Mouse (Mus musculus): Measurements from ENCODE around the gene Spdye4a. TPM values are rescaled to one million over a fixed set of nuclear protein-coding genes. Genes with fewer than 3 reads are reported as not detected.

Gene Spdye4a
- total and polyA plus RNA-seq, 3 experiments: 0.14 TPM; not detected in 2

DNA sequence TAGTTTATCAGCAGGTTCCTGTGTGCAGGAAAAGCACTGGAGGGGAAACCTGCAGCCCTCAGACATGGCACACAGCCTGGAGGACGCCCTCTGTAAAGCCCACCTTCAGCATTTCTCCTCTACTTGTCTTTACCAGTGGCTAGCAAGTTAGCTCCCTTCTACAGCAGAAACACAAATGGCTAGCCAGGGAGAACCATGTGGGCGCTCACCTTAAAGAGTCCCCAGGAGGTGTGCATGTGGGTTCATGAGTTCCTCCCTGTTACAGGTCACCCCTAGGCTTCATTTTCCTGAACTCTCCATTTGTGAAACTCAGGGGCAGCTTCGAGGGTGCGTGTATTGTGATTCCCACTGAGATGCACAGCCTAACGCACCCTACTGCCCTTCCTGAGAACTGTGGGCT is 29.1 kb upstream of the Spdye4a start:
- Histone ChIP-seq H3K79me2 (replicated peaks; ENCODE audit: control insufficient read depth, insufficient read depth, low read length) (no peaks in the 10 kb centered on the region), H3K27me3 (ENCODE audit: control insufficient read depth, insufficient read depth, low read length) (peaks cover 10% of the 10 kb centered on the region), H3K9ac (ENCODE audit: low read depth, low read length) (no peak overlapping the region), H3K4me3 (no peak overlapping the region), H3K27ac (no peak overlapping the region), H3K4me1 (ENCODE audit: control insufficient read depth, insufficient read depth, low read length) (no peaks in the 10 kb centered on the region), H3K36me3 (ENCODE audit: control insufficient read depth, insufficient read depth, low read length) (no peaks in the 10 kb centered on the region)
- intact Hi-C loops (cut with DNase I): no loop called here
- WGBS: 93% methylated on average over 5 of the region's 5 CpGs
- DNase-seq: no peak
- TF ChIP-seq POLR2A (IDR thresholded peaks at IDR 0.05; ENCODE audit: insufficient read depth, low read depth, low read length) (no peak), EP300 (IDR thresholded peaks at IDR 0.05; ENCODE audit: insufficient read depth, low read depth, low read length) (no peak), CTCF (IDR thresholded peaks at IDR 0.05) (no peak)

DNA sequence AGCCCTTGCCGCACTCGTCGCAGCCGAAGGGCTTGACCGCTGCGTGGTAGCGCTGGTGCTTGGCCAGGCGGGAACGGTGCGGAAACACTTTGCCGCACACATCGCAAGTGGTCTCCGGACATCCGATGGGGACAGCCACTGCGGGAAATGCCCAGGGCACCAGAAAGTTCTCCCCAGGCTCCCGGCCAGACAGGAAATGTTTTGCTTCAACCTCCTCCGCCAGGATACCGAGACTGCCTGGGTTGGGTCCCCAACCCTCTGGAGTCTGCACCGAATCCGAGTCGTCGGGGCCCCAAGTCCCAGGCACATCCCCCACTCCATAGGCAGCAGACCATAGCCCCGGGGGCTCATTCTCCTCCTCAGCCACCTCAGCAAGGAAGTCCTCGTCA is 28.4 kb upstream of the Spdye4a start:
- Histone ChIP-seq H3K9ac (ENCODE audit: low read depth, low read length) (no peak overlapping the region), H3K36me3 (ENCODE audit: control insufficient read depth, insufficient read depth, low read length) (no peaks in the 10 kb centered on the region), H3K4me1 (ENCODE audit: control insufficient read depth, insufficient read depth, low read length) (no peaks in the 10 kb centered on the region), H3K27ac (no peak overlapping the region), H3K79me2 (replicated peaks; ENCODE audit: control insufficient read depth, insufficient read depth, low read length) (no peaks in the 10 kb centered on the region), H3K4me3 (no peak overlapping the region), H3K27me3 (ENCODE audit: control insufficient read depth, insufficient read depth, low read length) (peaks cover 10% of the 10 kb centered on the region)
- 60% methylated on average over 24 of the region's 24 CpGs for WGBS
- TF ChIP-seq EP300 (IDR thresholded peaks at IDR 0.05; ENCODE audit: insufficient read depth, low read depth, low read length) (no peak), CTCF (IDR thresholded peaks at IDR 0.05) (no peak), POLR2A (IDR thresholded peaks at IDR 0.05; ENCODE audit: insufficient read depth, low read depth, low read length) (no peak)
- DNase-seq: no peak
- intact Hi-C loops (cut with DNase I): no loop called here

DNA sequence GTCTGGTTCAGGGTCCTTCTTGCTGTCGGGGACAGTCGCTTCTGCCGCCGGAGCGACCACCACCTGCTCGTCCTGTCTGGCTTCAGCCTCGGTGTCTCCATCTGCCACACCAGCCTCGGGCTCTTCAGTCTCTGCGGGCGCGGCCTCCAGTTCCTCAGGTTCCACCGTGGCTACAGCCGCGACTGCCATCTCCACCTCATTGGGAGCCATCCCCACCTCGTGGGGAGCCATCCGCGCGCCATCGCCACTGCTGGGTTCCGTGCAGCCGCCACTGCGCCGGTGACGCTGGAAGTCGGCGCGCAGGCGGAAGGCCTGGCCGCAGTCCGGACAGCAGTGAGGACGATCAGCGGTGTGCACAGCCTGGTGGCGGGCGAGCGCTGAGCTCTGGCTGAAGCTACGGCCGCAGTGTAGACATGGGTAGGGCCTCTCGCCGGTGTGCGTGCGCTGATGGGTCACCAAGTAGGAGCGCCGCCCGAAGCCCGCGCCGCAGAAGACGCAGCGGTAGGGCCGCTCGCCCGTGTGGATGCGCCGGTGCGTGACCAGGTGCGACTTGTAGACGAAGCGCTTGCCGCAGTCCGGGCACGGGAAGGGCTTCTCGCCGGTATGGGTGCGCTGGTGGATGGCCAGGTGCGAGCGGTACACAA is 27.9 kb upstream of the Spdye4a start:
- TF ChIP-seq CTCF (IDR thresholded peaks at IDR 0.05): no peak
- TF ChIP-seq POLR2A (IDR thresholded peaks at IDR 0.05; ENCODE audit: insufficient read depth, low read depth, low read length): no peak
- TF ChIP-seq EP300 (IDR thresholded peaks at IDR 0.05; ENCODE audit: insufficient read depth, low read depth, low read length): no peak
- no peak overlapping the region for H3K27ac ChIP-seq
- no peak overlapping the region for H3K9ac ChIP-seq (ENCODE audit: low read depth, low read length)
- H3K36me3 ChIP-seq (ENCODE audit: control insufficient read depth, insufficient read depth, low read length): no peaks in the 10 kb centered on the region
- no peaks in the 10 kb centered on the region for H3K4me1 ChIP-seq (ENCODE audit: control insufficient read depth, insufficient read depth, low read length)
- no peaks in the 10 kb centered on the region for H3K79me2 ChIP-seq (replicated peaks; ENCODE audit: control insufficient read depth, insufficient read depth, low read length)
- intact Hi-C loops (cut with DNase I): no loop called here
- H3K4me3 ChIP-seq: no peak overlapping the region
- DNase-seq: no peak
- peaks cover 10% of the 10 kb centered on the region for H3K27me3 ChIP-seq (ENCODE audit: control insufficient read depth, insufficient read depth, low read length)
- 48% methylated on average over 66 of the region's 66 CpGs for WGBS

DNA sequence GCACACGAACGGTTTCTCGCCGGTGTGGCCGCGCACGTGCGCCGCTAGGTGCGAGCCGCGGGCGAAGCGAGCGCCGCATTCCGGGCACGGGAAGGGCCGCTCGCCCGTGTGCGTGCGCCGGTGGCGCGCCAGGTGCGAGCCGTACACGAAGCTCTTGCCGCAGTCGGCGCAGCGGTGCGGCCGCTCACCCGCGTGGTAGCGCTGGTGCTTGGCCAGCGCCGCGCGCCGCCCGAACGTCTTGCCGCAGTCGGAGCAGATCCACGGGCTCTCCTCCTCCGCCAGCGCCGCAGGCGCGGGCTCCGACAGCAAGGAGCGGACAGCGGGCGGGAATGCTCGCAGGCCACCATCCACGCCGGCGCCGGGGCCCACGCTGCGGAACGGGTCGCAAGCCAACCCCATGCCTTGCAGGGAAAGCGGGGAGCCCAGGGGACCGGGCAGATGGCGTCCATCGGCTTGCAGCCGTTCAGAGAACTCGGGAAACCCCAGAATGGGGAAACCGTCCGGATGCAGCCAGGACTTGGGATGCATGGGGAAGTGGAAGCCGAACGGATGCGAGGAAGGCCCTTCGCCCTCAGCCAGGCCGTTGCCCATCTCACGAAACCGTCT is 27.3 kb upstream of the Spdye4a start:
- intact Hi-C loops (cut with DNase I): no loop called here
- no peak overlapping the region for H3K4me3 ChIP-seq
- H3K27me3 ChIP-seq (ENCODE audit: control insufficient read depth, insufficient read depth, low read length): peaks cover 10% of the 10 kb centered on the region
- H3K79me2 ChIP-seq (replicated peaks; ENCODE audit: control insufficient read depth, insufficient read depth, low read length): no peaks in the 10 kb centered on the region
- no peak for DNase-seq
- TF ChIP-seq POLR2A (IDR thresholded peaks at IDR 0.05; ENCODE audit: insufficient read depth, low read depth, low read length) (no peak), CTCF (IDR thresholded peaks at IDR 0.05) (no peak), EP300 (IDR thresholded peaks at IDR 0.05; ENCODE audit: insufficient read depth, low read depth, low read length) (no peak)
- no peak overlapping the region for H3K27ac ChIP-seq
- no peaks in the 10 kb centered on the region for H3K4me1 ChIP-seq (ENCODE audit: control insufficient read depth, insufficient read depth, low read length)
- no peak overlapping the region for H3K9ac ChIP-seq (ENCODE audit: low read depth, low read length)
- no peaks in the 10 kb centered on the region for H3K36me3 ChIP-seq (ENCODE audit: control insufficient read depth, insufficient read depth, low read length)
- 28% methylated on average over 81 of the region's 81 CpGs for WGBS

DNA sequence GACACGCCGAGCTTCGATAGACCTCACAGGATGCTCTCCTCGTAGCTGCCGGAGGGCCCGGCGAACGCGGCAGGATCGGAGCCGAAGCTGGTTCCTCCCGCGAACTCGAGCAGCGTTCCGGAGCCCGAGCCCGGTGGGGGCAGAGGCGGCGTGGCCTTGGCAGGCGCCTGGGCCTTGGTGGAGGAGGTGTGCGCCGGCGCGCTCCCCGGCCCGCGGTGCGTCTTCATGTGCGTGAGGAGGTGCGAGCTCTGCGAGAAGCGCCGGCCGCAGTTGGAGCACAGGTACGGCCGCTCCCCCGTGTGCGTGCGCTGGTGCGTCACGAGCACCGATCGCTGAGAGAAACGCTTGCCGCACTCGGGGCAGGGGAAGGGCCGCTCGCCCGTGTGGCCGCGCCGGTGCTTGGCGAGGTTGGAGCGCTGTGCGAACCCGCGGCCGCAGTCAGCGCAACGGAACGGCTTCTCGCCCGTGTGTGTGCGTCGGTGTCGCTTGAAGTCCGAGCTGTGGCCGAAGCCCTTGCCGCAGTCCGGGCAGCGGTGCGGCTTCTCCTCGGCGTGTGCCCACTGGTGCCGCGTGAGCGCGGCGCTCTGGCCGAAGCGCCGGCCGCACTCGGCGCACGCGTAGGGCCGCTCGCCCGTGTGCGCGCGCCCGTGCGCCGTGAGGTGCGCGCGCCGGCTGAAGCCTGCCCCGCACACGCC is 26.6 kb upstream of the Spdye4a start:
- DNase-seq: no peak
- no peak overlapping the region for H3K27ac ChIP-seq
- H3K27me3 ChIP-seq (ENCODE audit: control insufficient read depth, insufficient read depth, low read length): peaks cover 10% of the 10 kb centered on the region
- H3K9ac ChIP-seq (ENCODE audit: low read depth, low read length): no peak overlapping the region
- TF ChIP-seq CTCF (IDR thresholded peaks at IDR 0.05): no peak
- no peak for TF ChIP-seq EP300 (IDR thresholded peaks at IDR 0.05; ENCODE audit: insufficient read depth, low read depth, low read length)
- TF ChIP-seq POLR2A (IDR thresholded peaks at IDR 0.05; ENCODE audit: insufficient read depth, low read depth, low read length): no peak
- H3K79me2 ChIP-seq (replicated peaks; ENCODE audit: control insufficient read depth, insufficient read depth, low read length): no peaks in the 10 kb centered on the region
- no peak overlapping the region for H3K4me3 ChIP-seq
- WGBS: 24% methylated on average over 102 of the region's 103 CpGs
- intact Hi-C loops (cut with DNase I): no loop called here
- no peaks in the 10 kb centered on the region for H3K4me1 ChIP-seq (ENCODE audit: control insufficient read depth, insufficient read depth, low read length)
- no peaks in the 10 kb centered on the region for H3K36me3 ChIP-seq (ENCODE audit: control insufficient read depth, insufficient read depth, low read length)

DNA sequence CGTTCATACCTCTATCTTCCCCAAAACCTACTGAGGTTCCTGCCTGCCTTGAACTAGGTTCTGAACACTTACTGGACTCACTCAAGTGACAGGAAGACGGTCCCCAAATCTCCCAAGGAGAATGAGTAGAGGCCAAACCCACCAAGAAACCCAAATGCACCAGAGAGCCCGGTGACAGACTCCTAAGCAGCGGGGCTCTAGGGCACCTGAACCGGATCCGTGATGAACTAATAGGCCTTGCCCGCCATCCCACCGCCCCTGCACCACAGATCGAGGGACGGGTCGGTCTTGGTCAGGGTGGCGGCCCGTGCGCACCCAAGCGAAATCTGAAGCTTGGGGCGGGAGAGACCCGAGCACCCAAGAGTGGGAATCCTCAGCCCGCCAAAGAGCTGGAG is 26.1 kb upstream of the Spdye4a start:
- Histone ChIP-seq H3K27me3 (ENCODE audit: control insufficient read depth, insufficient read depth, low read length) (peaks cover 10% of the 10 kb centered on the region), H3K4me1 (ENCODE audit: control insufficient read depth, insufficient read depth, low read length) (no peaks in the 10 kb centered on the region), H3K9ac (ENCODE audit: low read depth, low read length) (no peak overlapping the region), H3K79me2 (replicated peaks; ENCODE audit: control insufficient read depth, insufficient read depth, low read length) (no peaks in the 10 kb centered on the region), H3K4me3 (no peak overlapping the region), H3K27ac (no peak overlapping the region), H3K36me3 (ENCODE audit: control insufficient read depth, insufficient read depth, low read length) (no peaks in the 10 kb centered on the region)
- DNase-seq: no peak
- TF ChIP-seq POLR2A (IDR thresholded peaks at IDR 0.05; ENCODE audit: insufficient read depth, low read depth, low read length): no peak
- TF ChIP-seq EP300 (IDR thresholded peaks at IDR 0.05; ENCODE audit: insufficient read depth, low read depth, low read length): no peak
- no peak for TF ChIP-seq CTCF (IDR thresholded peaks at IDR 0.05)
- 57% methylated on average over 18 of the region's 18 CpGs for WGBS
- intact Hi-C loops (cut with DNase I): no loop called here

Measured in heart, adult 2 months (tissue).